Mouse (Mus musculus): Measurements from ENCODE around the gene Gm13420.

- TF ChIP-seq POLR2A (IDR thresholded peaks at IDR 0.05; ENCODE audit: borderline replicate concordance, extremely low read depth, insufficient read depth, insufficient read length, poor library complexity, severe bottlenecking): no peak
- no peak for TF ChIP-seq CTCF (IDR thresholded peaks at IDR 0.05; ENCODE audit: borderline replicate concordance, extremely low read depth, insufficient read depth, insufficient read length)
Measured at GRCm38 (mm10) chr2:29768901-29769300, 17.4 kb upstream of the Gm13420 start.

Data from brain, embryonic 14.5 days (tissue).